15 mouse cellular contexts compared by ENCODE assay signal in the genomic region with DNA sequence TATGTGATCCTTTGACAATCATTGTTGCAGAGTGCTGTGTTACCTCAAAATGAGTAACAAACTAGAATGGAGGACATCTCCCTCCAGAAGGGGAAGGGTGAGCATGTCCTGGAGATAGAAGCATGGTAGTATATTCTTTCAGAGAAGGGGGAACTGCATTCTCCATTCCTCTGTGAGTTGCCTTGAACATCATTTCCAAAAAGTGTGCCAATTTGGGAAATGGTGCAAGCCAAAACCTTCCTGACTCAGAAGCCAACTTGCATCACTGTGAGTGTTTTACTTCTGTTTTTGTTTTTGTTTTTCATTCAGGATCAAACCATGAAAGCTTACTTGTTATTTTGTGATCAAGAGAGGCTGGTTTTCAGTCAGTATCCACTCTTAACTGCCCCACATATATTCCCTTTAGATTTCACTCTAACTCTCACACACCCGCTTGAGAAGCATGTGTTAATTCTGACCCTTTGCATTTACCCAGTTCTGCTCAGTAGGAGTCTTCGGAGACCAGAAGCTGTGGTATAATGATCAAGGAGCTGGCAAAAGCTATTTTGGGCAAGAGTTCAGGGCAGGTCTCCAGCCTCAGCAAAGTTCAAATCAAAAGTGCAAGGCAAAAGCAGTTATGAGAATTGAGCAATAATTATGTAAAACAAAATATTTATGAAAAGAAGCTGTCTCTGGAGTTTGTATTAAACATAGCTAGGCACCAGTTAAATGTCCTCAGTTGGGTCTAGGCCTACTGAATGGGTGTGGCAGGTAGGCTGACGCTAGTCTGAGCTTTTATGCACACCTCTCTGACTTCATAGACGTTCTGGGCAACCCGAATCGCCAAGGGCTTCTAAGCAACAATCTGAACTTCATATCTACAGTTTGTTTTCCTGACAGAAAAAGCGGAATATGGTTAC.
DNase-seq lines count a peak whose midpoint lies in the region; ATAC-seq and TF ChIP-seq lines count a peak whose summit lies in the region.
"Had no signal": no experiment of that assay in that cellular context is flagged by ENCODE, and none has a peak within 500 bp of the region (broad histone marks: within the 10 kb centered on the region; RNA-seq: fewer than 3 reads in every experiment).

No protein-coding gene starts in this region.

- H3K4me3 ChIP-seq in intestine, embryonic 14.5 days (ENCODE audit: low read depth, low read length), result no peak overlapping the region
- no peak overlapping the region for H3K4me3 ChIP-seq in intestine, postnatal 0 days (ENCODE audit: low read depth, low read length)
- H3K4me3 ChIP-seq in brown adipose tissue, adult 24 weeks (ENCODE audit: insufficient read depth, low read depth, low read length), result no peak overlapping the region
- no peak overlapping the region for H3K4me3 ChIP-seq in forebrain, embryonic 13.5 days
- H3K4me3 ChIP-seq: left cerebral cortex, adult 2 months; neural tube, embryonic 13.5 days had no signal

- no peaks in the 10 kb centered on the region for H3K9me3 ChIP-seq in intestine, embryonic 14.5 days (ENCODE audit: control insufficient read depth, low read length)
- no peaks in the 10 kb centered on the region for H3K9me3 ChIP-seq in intestine, postnatal 0 days (ENCODE audit: control insufficient read depth)
- no peaks in the 10 kb centered on the region for H3K9me3 ChIP-seq in forebrain, embryonic 13.5 days (replicated peaks)
- H3K9me3 ChIP-seq: neural tube, embryonic 13.5 days had no signal

- peak; percentile 81; the same call in 1 of the 2 replicates for ATAC-seq in intestine, embryonic 14.5 days (replicated peaks; ENCODE audit: low FRiP score, low TSS enrichment, low read depth)
- ATAC-seq in intestine, postnatal 0 days, result no peak
- peak; percentile 66 for ATAC-seq in megakaryocyte progenitor cell, adult 5-6 weeks (replicated peaks; ENCODE audit: poor library complexity)
- ATAC-seq in forebrain, embryonic 13.5 days, result no peak

- TF ChIP-seq CTCF in intestine, postnatal 0 days (IDR thresholded peaks at IDR 0.05; ENCODE audit: low read depth), result no peak

- no peaks in the 10 kb centered on the region for H3K27me3 ChIP-seq in intestine, embryonic 14.5 days (replicated peaks; ENCODE audit: control insufficient read depth, insufficient read depth, low read length)
- H3K27me3 ChIP-seq in intestine, postnatal 0 days (replicated peaks; ENCODE audit: control insufficient read depth, insufficient read depth, low read length), result no peaks in the 10 kb centered on the region
- H3K27me3 ChIP-seq in forebrain, embryonic 13.5 days, result no peaks in the 10 kb centered on the region
- H3K27me3 ChIP-seq: neural tube, embryonic 13.5 days had no signal

- no peak overlapping the region for H3K27ac ChIP-seq in intestine, embryonic 14.5 days (ENCODE audit: low read depth)
- H3K27ac ChIP-seq in intestine, postnatal 0 days (ENCODE audit: low read depth, low read length), result no peak overlapping the region
- H3K27ac ChIP-seq in brown adipose tissue, adult 24 weeks (replicated peaks; ENCODE audit: low read depth, low read length), result peak overlapping the region; percentile 67
- H3K27ac ChIP-seq in forebrain, embryonic 13.5 days, result no peak overlapping the region
- H3K27ac ChIP-seq: kidney, postnatal 0 days; left cerebral cortex, adult 2 months; liver, embryonic 14.5 days; neural tube, embryonic 13.5 days had no signal

- H3K9ac ChIP-seq in intestine, embryonic 14.5 days (ENCODE audit: low read length), result no peak overlapping the region
- no peak overlapping the region for H3K9ac ChIP-seq in intestine, postnatal 0 days (ENCODE audit: low read depth, low read length)
- H3K9ac ChIP-seq in forebrain, embryonic 13.5 days, result no peak overlapping the region
- H3K9ac ChIP-seq: liver, embryonic 14.5 days; neural tube, embryonic 13.5 days had no signal

- no peak overlapping the region for H3K4me2 ChIP-seq in intestine, embryonic 14.5 days (ENCODE audit: low read length)
- H3K4me2 ChIP-seq in intestine, postnatal 0 days (replicated peaks; ENCODE audit: low read depth), result no peak overlapping the region
- no peak overlapping the region for H3K4me2 ChIP-seq in forebrain, embryonic 13.5 days
- H3K4me2 ChIP-seq: midbrain, embryonic 11.5 days; neural tube, embryonic 13.5 days had no signal

- WGBS in intestine, embryonic 14.5 days, result 74% methylated on average over 7 of the region's 7 CpGs
- 47% methylated on average over 7 of the region's 7 CpGs for WGBS in intestine, postnatal 0 days
- 90% methylated on average over 7 of the region's 7 CpGs for WGBS in forebrain, embryonic 13.5 days

- no peaks in the 10 kb centered on the region for H3K36me3 ChIP-seq in intestine, embryonic 14.5 days (ENCODE audit: control insufficient read depth, insufficient read depth, low read length)
- H3K36me3 ChIP-seq in intestine, postnatal 0 days (ENCODE audit: control insufficient read depth, insufficient read depth), result no peaks in the 10 kb centered on the region
- no peaks in the 10 kb centered on the region for H3K36me3 ChIP-seq in forebrain, embryonic 13.5 days (ENCODE audit: poor library complexity, severe bottlenecking)
- H3K36me3 ChIP-seq: neural tube, embryonic 13.5 days had no signal

- DNase-seq in intestine, embryonic 14.5 days (ENCODE audit: low spot score), result no peak
- peak; percentile 11 for DNase-seq in NIH3T3 (ENCODE audit: low read depth)
- no peak for DNase-seq in frontal cortex, postnatal 14 days (ENCODE audit: low spot score in 2 of 2)
- no peak for DNase-seq in left cerebral cortex, adult 11 months (ENCODE audit: low spot score)
- DNase-seq: spleen, adult 18-20 months; thymus, postnatal 14 days had no signal

- no peaks in the 10 kb centered on the region for H3K4me1 ChIP-seq in intestine, embryonic 14.5 days (replicated peaks; ENCODE audit: control insufficient read depth, insufficient read depth, low read length)
- H3K4me1 ChIP-seq in intestine, postnatal 0 days (replicated peaks; ENCODE audit: control insufficient read depth, insufficient read depth, low read length), result no peaks in the 10 kb centered on the region
- no peaks in the 10 kb centered on the region for H3K4me1 ChIP-seq in brown adipose tissue, adult 24 weeks (ENCODE audit: control insufficient read depth, insufficient read depth, insufficient read length, low read length)
- H3K4me1 ChIP-seq in forebrain, embryonic 13.5 days, result no peaks in the 10 kb centered on the region
- H3K4me1 ChIP-seq: neural tube, embryonic 13.5 days had no signal

Comparison
In these comparisons a context has a peak if more than half of its experiments do, and no peak if none do; other contexts are left out.
1. ATAC-seq: peak in intestine, embryonic 14.5 days (single experiment) and megakaryocyte progenitor cell, adult 5-6 weeks (single experiment); none in intestine, postnatal 0 days (single experiment) and forebrain, embryonic 13.5 days (single experiment).